In the genomic region with DNA sequence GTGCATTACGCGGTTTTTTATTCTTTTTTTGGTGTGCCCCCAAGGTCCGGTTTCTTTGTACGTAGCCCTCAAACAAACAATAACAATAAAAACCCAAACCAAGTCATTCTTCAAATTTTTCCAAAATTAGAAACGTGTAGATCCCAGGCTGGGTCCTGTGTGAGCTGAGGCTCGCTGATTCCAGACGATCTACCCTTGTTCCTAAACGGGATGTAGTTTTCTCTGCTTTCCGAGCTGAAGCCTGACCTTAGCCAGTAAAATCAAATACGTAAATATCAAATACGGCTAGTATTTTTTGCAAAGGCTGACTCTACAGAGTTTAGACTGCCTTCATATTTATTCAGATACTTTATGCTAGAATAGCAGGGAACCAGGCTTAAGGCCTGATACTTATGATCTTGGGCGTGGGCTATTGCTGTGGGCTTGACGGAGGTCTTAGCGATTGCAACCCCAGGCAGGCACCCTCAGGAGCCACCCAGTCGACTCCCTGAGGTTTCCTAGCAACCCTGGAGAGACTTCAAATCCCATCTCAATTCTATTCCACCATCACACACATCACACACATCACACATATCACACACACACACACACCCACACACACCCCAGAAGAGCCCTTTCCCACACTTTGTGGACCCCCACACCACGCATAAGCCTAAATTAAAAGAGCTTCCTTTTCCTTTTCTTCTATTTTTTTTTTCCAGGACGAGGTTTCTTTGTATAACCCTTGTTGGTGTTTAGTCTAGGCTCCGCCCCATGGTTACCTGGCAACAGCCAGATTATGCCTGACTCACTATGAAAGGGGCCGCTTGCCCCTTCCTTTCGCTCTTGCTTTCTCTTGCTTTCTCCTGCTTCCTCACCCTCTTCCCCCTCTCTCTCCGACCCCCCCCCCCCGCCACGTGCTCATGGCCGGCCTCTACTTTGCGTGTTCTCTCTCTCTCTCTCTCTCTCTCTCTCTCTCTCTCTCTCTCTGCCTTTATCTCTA, we compare ENCODE assay signal across 8 mouse cellular contexts. TPM values are rescaled to one million over a fixed set of nuclear protein-coding genes. Genes with fewer than 3 reads are reported as not detected.
DNase-seq lines count a peak whose midpoint lies in the region; ATAC-seq and TF ChIP-seq lines count a peak whose summit lies in the region.

No protein-coding gene starts in this region.

- no peaks in the 10 kb centered on the region for H3K36me3 ChIP-seq in intestine, postnatal 0 days (ENCODE audit: control insufficient read depth, insufficient read depth)
- H3K36me3 ChIP-seq in limb, embryonic 12.5 days, result no peaks in the 10 kb centered on the region
- no peaks in the 10 kb centered on the region for H3K36me3 ChIP-seq in midbrain, embryonic 14.5 days (ENCODE audit: control insufficient read depth, insufficient read depth, low read length)
- H3K36me3 ChIP-seq in spleen, adult 2 months (ENCODE audit: control insufficient read depth, insufficient read depth, low read length), result no peaks in the 10 kb centered on the region

- H3K9me3 ChIP-seq in intestine, postnatal 0 days (ENCODE audit: control insufficient read depth), result no peaks in the 10 kb centered on the region
- H3K9me3 ChIP-seq in limb, embryonic 12.5 days, result no peaks in the 10 kb centered on the region
- H3K9me3 ChIP-seq in midbrain, embryonic 14.5 days (ENCODE audit: control insufficient read depth, low read length), result no peaks in the 10 kb centered on the region

- no peaks in the 10 kb centered on the region for H3K27me3 ChIP-seq in intestine, postnatal 0 days (replicated peaks; ENCODE audit: control insufficient read depth, insufficient read depth, low read length)
- H3K27me3 ChIP-seq in limb, embryonic 12.5 days, result no peaks in the 10 kb centered on the region
- H3K27me3 ChIP-seq in midbrain, embryonic 14.5 days (ENCODE audit: control insufficient read depth, insufficient read depth, low read length), result no peaks in the 10 kb centered on the region
- no peaks in the 10 kb centered on the region for H3K27me3 ChIP-seq in spleen, adult 2 months (ENCODE audit: control insufficient read depth, insufficient read depth, low read length)

- 5% methylated on average over 25 of the region's 25 CpGs for WGBS in intestine, postnatal 0 days
- 18% methylated on average over 25 of the region's 25 CpGs for WGBS in limb, embryonic 12.5 days
- WGBS in midbrain, embryonic 14.5 days, result 4% methylated on average over 25 of the region's 25 CpGs
- WGBS in spleen, adult 2 months, result 8% methylated on average over 24 of the region's 25 CpGs

- peak overlapping the region; percentile 50 for H3K4me2 ChIP-seq in intestine, postnatal 0 days (replicated peaks; ENCODE audit: low read depth)
- H3K4me2 ChIP-seq in limb, embryonic 12.5 days, result peak overlapping the region; percentile 63
- peak overlapping the region; percentile 70 for H3K4me2 ChIP-seq in midbrain, embryonic 14.5 days (ENCODE audit: low read length)

- peak; percentile 28 for ATAC-seq in intestine, postnatal 0 days
- ATAC-seq in limb, embryonic 12.5 days (ENCODE audit: insufficient number of reproducible peaks, insufficient read depth, low FRiP score, low TSS enrichment, low read depth), result 0 out of 2 replicates have a peak, but pooled peaks have one; percentile 30
- peak; percentile 69 for ATAC-seq in midbrain, embryonic 14.5 days (ENCODE audit: low FRiP score, low TSS enrichment)

- H3K4me3 ChIP-seq in intestine, postnatal 0 days (ENCODE audit: low read depth, low read length), result peak overlapping the region; percentile 28
- H3K4me3 ChIP-seq in limb, embryonic 12.5 days (replicated peaks), result peak overlapping the region; percentile 38
- H3K4me3 ChIP-seq in midbrain, embryonic 14.5 days (replicated peaks; ENCODE audit: low read depth, low read length), result peak overlapping the region; percentile 32
- H3K4me3 ChIP-seq in spleen, adult 2 months (ENCODE audit: extremely low read depth, insufficient read depth, insufficient read length), result peak overlapping the region; percentile 64

- peak overlapping the region; percentile 57; the same call in 1 of the 2 replicates for H3K9ac ChIP-seq in intestine, postnatal 0 days (ENCODE audit: low read depth, low read length)
- peak overlapping the region; percentile 46 for H3K9ac ChIP-seq in limb, embryonic 12.5 days (replicated peaks)
- H3K9ac ChIP-seq in midbrain, embryonic 14.5 days (replicated peaks; ENCODE audit: low read length), result peak overlapping the region; percentile 56

- TF ChIP-seq CTCF in intestine, postnatal 0 days (IDR thresholded peaks at IDR 0.05; ENCODE audit: low read depth), result no peak
- no peak for TF ChIP-seq CTCF in spleen, adult 2 months (IDR thresholded peaks at IDR 0.05; ENCODE audit: extremely low read depth, insufficient read depth, insufficient read length, insufficient replicate concordance)

- H3K4me1 ChIP-seq in intestine, postnatal 0 days (replicated peaks; ENCODE audit: control insufficient read depth, insufficient read depth, low read length), result 0 out of 2 replicates have a peak, but pooled peaks cover 16% of the 10 kb centered on the region
- peaks cover 29% of the 10 kb centered on the region for H3K4me1 ChIP-seq in limb, embryonic 12.5 days (replicated peaks)
- peaks cover 32% of the 10 kb centered on the region for H3K4me1 ChIP-seq in midbrain, embryonic 14.5 days (ENCODE audit: control insufficient read depth, insufficient read depth, low read length)
- H3K4me1 ChIP-seq in spleen, adult 2 months (ENCODE audit: control insufficient read depth, insufficient read depth, insufficient read length), result peaks cover 8% of the 10 kb centered on the region; the same call in 1 of the 2 replicates

- peak; percentile 57 to 66 for DNase-seq in left cerebral cortex, adult 18-20 months (ENCODE audit: low spot score in 2 of 2)
- no peak for DNase-seq in left cerebral cortex, adult 11 months (ENCODE audit: low spot score)
- peak; percentile 93 for DNase-seq in embryo, embryonic 11 days
- DNase-seq in heart, adult 11 months, result peak; percentile 98
- peak; percentile 93 for DNase-seq in midbrain, embryonic 14.5 days
- peak; percentile 75 to 85 for DNase-seq in spleen, adult 2 months (ENCODE audit: low read depth in 1 of 2, low spot score in 2 of 2)

- H3K27ac ChIP-seq in intestine, postnatal 0 days (ENCODE audit: low read depth, low read length), result peak overlapping the region; percentile 99
- peak overlapping the region; percentile 99 for H3K27ac ChIP-seq in limb, embryonic 12.5 days
- H3K27ac ChIP-seq in midbrain, embryonic 14.5 days (replicated peaks; ENCODE audit: low read depth, low read length), result peak overlapping the region; percentile 99
- peak overlapping the region; percentile 98 for H3K27ac ChIP-seq in spleen, adult 2 months (ENCODE audit: insufficient read depth, low read length)

- no peak for TF ChIP-seq POLR2A in spleen, adult 2 months (IDR thresholded peaks at IDR 0.05; ENCODE audit: low read depth, low read length)

RNA-seq across cellular contexts. Expression of a gene that starts 3.9 kb away (rescaled TPM):
- 100 to 1,000 TPM; 771 to 830 TPM for total RNA-seq in left cerebral cortex, adult 18-20 months (2021)
- polyA plus RNA-seq in intestine, postnatal 0 days (2015; fragmentation: Nextera tagmentation; extraction: Ambion mirVana), result 345 and 371 TPM in 2 replicates
- 1,024 and 1,053 TPM in 2 replicates for polyA plus RNA-seq in limb, embryonic 12.5 days (2016; fragmentation: Nextera tagmentation; extraction: Ambion mirVana)
- polyA plus RNA-seq in midbrain, embryonic 14.5 days (2014; fragmentation: Nextera tagmentation; extraction: Ambion mirVana), result 1,251 and 1,332 TPM in 2 replicates
- polyA plus RNA-seq in spleen, adult 2 months (2012; rRNA removed), result 316 and 423 TPM in 2 replicates

RNA-seq across cellular contexts. Expression of a gene that starts 4.8 kb away (rescaled TPM):
- under 1 TPM; 0.28 to 0.40 TPM for total RNA-seq in left cerebral cortex, adult 18-20 months (2021)
- 0.16 and 0.24 TPM in 2 replicates for polyA plus RNA-seq in intestine, postnatal 0 days (2015; fragmentation: Nextera tagmentation; extraction: Ambion mirVana)
- polyA plus RNA-seq in limb, embryonic 12.5 days (2016; fragmentation: Nextera tagmentation; extraction: Ambion mirVana), result 0.39 and 0.46 TPM in 2 replicates
- 0.42 and 0.58 TPM in 2 replicates for polyA plus RNA-seq in midbrain, embryonic 14.5 days (2014; fragmentation: Nextera tagmentation; extraction: Ambion mirVana)
- 0.08 and 0.15 TPM in 2 replicates for polyA plus RNA-seq in spleen, adult 2 months (2012; rRNA removed)

RNA-seq across cellular contexts. Expression of a gene that starts 40.0 kb away (rescaled TPM):
- 10 to 100 TPM; 11.9 to 14.6 TPM for total RNA-seq in left cerebral cortex, adult 18-20 months (2021)
- 2.5 and 3.2 TPM in 2 replicates for polyA plus RNA-seq in intestine, postnatal 0 days (2015; fragmentation: Nextera tagmentation; extraction: Ambion mirVana)
- 16.1 and 16.5 TPM in 2 replicates for polyA plus RNA-seq in limb, embryonic 12.5 days (2016; fragmentation: Nextera tagmentation; extraction: Ambion mirVana)
- polyA plus RNA-seq in midbrain, embryonic 14.5 days (2014; fragmentation: Nextera tagmentation; extraction: Ambion mirVana), result 8.5 and 9.8 TPM in 2 replicates
- polyA plus RNA-seq in spleen, adult 2 months (2012; rRNA removed), result 17.0 and 21.0 TPM in 2 replicates

RNA-seq across cellular contexts. Expression of a gene that starts 47.5 kb away (rescaled TPM):
- 10 to 100 TPM; 91.8 to 96.3 TPM for total RNA-seq in left cerebral cortex, adult 18-20 months (2021)
- 35.7 and 42.8 TPM in 2 replicates for polyA plus RNA-seq in intestine, postnatal 0 days (2015; fragmentation: Nextera tagmentation; extraction: Ambion mirVana)
- polyA plus RNA-seq in limb, embryonic 12.5 days (2016; fragmentation: Nextera tagmentation; extraction: Ambion mirVana), result 40.3 and 40.7 TPM in 2 replicates
- 26.8 and 37.8 TPM in 2 replicates for polyA plus RNA-seq in midbrain, embryonic 14.5 days (2014; fragmentation: Nextera tagmentation; extraction: Ambion mirVana)
- 21.2 and 21.5 TPM in 2 replicates for polyA plus RNA-seq in spleen, adult 2 months (2012; rRNA removed)

RNA-seq across cellular contexts. Expression of a gene that starts 53.0 kb away (rescaled TPM):
- total RNA-seq in left cerebral cortex, adult 18-20 months (2021), result 10 to 100 TPM; 27.4 to 29.2 TPM
- polyA plus RNA-seq in intestine, postnatal 0 days (2015; fragmentation: Nextera tagmentation; extraction: Ambion mirVana), result 26.5 TPM in 2 replicates
- 36.0 and 36.5 TPM in 2 replicates for polyA plus RNA-seq in limb, embryonic 12.5 days (2016; fragmentation: Nextera tagmentation; extraction: Ambion mirVana)
- 22.8 and 26.8 TPM in 2 replicates for polyA plus RNA-seq in midbrain, embryonic 14.5 days (2014; fragmentation: Nextera tagmentation; extraction: Ambion mirVana)
- 76.0 and 93.6 TPM in 2 replicates for polyA plus RNA-seq in spleen, adult 2 months (2012; rRNA removed)
